Mouse (Mus musculus) forebrain, embryonic 15.5 days (tissue): ENCODE data around the gene A830018L16Rik. TPM values are rescaled to one million over a fixed set of nuclear protein-coding genes. Genes with fewer than 3 reads are reported as not detected.
A peak's percentile ranks its signal among the peaks of the same experiment; 100 is the strongest.

ENCODE experiments used
- ATAC-seq: fragments of 200-750 bp; cut with Nextera tagmentation; replicated peaks from 2 replicates; pipeline ENCODE4 v1.8.0; 2017; ENCODE audit warnings: mild to moderate bottlenecking, moderate TSS enrichment, moderate library complexity
- H3K27ac ChIP-seq: fragments of 300-500 bp; sonication (generic); replicated peaks from 2 replicates; pipeline ENCODE4 v1.5.1; 2015; ENCODE audit warnings: mild to moderate bottlenecking, inconsistent platforms
- H3K27me3 ChIP-seq: fragments of 300-500 bp; sonication (generic); 2 replicates; pipeline ENCODE4 v1.6.1; 2015; ENCODE audit warnings: inconsistent platforms
- H3K36me3 ChIP-seq: fragments of 300-500 bp; sonication (generic); 2 replicates; pipeline ENCODE4 v1.6.1; 2015; ENCODE audit warnings: mild to moderate bottlenecking, inconsistent platforms
- H3K4me1 ChIP-seq: fragments of 300-500 bp; sonication (generic); 2 replicates; pipeline ENCODE4 v1.6.1; 2015; ENCODE audit warnings: inconsistent platforms
- H3K4me2 ChIP-seq: fragments of 300-500 bp; sonication (generic); replicated peaks from 2 replicates; pipeline ENCODE4 v1.6.1; 2015; ENCODE audit warnings: mild to moderate bottlenecking, inconsistent platforms
- H3K4me3 ChIP-seq: fragments of 300-500 bp; sonication (generic); 2 replicates; pipeline ENCODE4 v1.5.1; 2015; ENCODE audit warnings: mild to moderate bottlenecking, inconsistent platforms
- H3K9ac ChIP-seq: fragments of 300-500 bp; sonication (generic); replicated peaks from 2 replicates; pipeline ENCODE4 v1.6.1; 2015; ENCODE audit warnings: mild to moderate bottlenecking, inconsistent platforms
- H3K9me3 ChIP-seq: fragments of 300-500 bp; sonication (generic); 2 replicates; pipeline ENCODE4 v1.6.1; 2016; ENCODE audit warnings: inconsistent platforms
- WGBS: fragments of 180-500 bp; shearing (Covaris S2); methylation state at CpG from one replicate; pipeline ENCODE4 v1.1.7; 2015; ENCODE audit warnings: mixed read lengths; 5-methylcytosine and 5-hydroxymethylcytosine counted together
- polyA plus RNA-seq: library from polyadenylated mRNA; unstranded; fragments of >200 nt; fragmentation: Nextera tagmentation; extraction: Ambion mirVana; gene quantifications from 2 replicates; pipeline ENCODE4 v1.2.1, GENCODE M21; 2015

Gene A830018L16Rik
- polyA plus RNA-seq, result 4.5 and 7.3 TPM in 2 replicates

GRCm38 (mm10) chr1:11413894-11414556, at the start of gene A830018L16Rik:
Gene A830018L16Rik (plus strand): TSS chr1:11414105.
- peak within 1 kb of the TSS; percentile 90 for H3K4me2 ChIP-seq
- H3K36me3 ChIP-seq, result no peaks in the 10 kb centered on the region
- peak within 1 kb of the TSS; percentile 46 for H3K9ac ChIP-seq
- peak; percentile 98 for ATAC-seq
- H3K27ac ChIP-seq, result peak within 1 kb of the TSS; percentile 54
- H3K27me3 ChIP-seq, result 0 out of 2 replicates have a peak, but pooled peaks cover 4% of the 10 kb centered on the region
- H3K4me1 ChIP-seq, result peaks cover 8% of the 10 kb centered on the region
- H3K9me3 ChIP-seq, result no peaks in the 10 kb centered on the region
- peak within 1 kb of the TSS; percentile 56 for H3K4me3 ChIP-seq
- WGBS, result under 1% methylated on average over 50 of the region's 50 CpGs

GRCm38 (mm10) chr1:11385846-11386245, 28.1 kb upstream of the A830018L16Rik start:
- H3K9me3 ChIP-seq, result no peaks in the 10 kb centered on the region
- no peak overlapping the region for H3K4me3 ChIP-seq
- 59% methylated on average over 3 of the region's 3 CpGs for WGBS
- no peak overlapping the region for H3K4me2 ChIP-seq
- no peak overlapping the region for H3K9ac ChIP-seq
- no peak for ATAC-seq
- no peaks in the 10 kb centered on the region for H3K4me1 ChIP-seq
- H3K27me3 ChIP-seq, result no peaks in the 10 kb centered on the region
- no peaks in the 10 kb centered on the region for H3K36me3 ChIP-seq
- H3K27ac ChIP-seq, result no peak overlapping the region

GRCm38 (mm10) chr1:11395408-11395807, 18.5 kb upstream of the A830018L16Rik start:
- no peak overlapping the region for H3K4me3 ChIP-seq
- ATAC-seq, result no peak
- WGBS, result 37% methylated on average over 4 of the region's 4 CpGs
- no peaks in the 10 kb centered on the region for H3K36me3 ChIP-seq
- H3K27ac ChIP-seq, result no peak overlapping the region
- H3K4me2 ChIP-seq, result no peak overlapping the region
- no peaks in the 10 kb centered on the region for H3K27me3 ChIP-seq
- no peaks in the 10 kb centered on the region for H3K9me3 ChIP-seq
- H3K4me1 ChIP-seq, result no peaks in the 10 kb centered on the region
- H3K9ac ChIP-seq, result no peak overlapping the region

GRCm38 (mm10) chr1:11395996-11396736, 17.7 kb upstream of the A830018L16Rik start:
- H3K36me3 ChIP-seq, result no peaks in the 10 kb centered on the region
- H3K4me3 ChIP-seq, result no peak overlapping the region
- H3K9ac ChIP-seq, result no peak overlapping the region
- H3K4me1 ChIP-seq, result no peaks in the 10 kb centered on the region
- no peak overlapping the region for H3K4me2 ChIP-seq
- WGBS, result 94% methylated on average over 2 of the region's 2 CpGs
- no peaks in the 10 kb centered on the region for H3K9me3 ChIP-seq
- ATAC-seq, result no peak
- H3K27me3 ChIP-seq, result no peaks in the 10 kb centered on the region
- H3K27ac ChIP-seq, result no peak overlapping the region

- Histone ChIP-seq H3K27ac (no peak overlapping the region), H3K4me1 (no peaks in the 10 kb centered on the region), H3K27me3 (no peaks in the 10 kb centered on the region), H3K9me3 (no peaks in the 10 kb centered on the region), H3K9ac (no peak overlapping the region), H3K36me3 (no peaks in the 10 kb centered on the region), H3K4me3 (no peak overlapping the region), H3K4me2 (no peak overlapping the region)
- WGBS, result 50% methylated on average over 2 of the region's 2 CpGs
- no peak for ATAC-seq
Measured at GRCm38 (mm10) chr1:11401159-11401558, 12.7 kb upstream of the A830018L16Rik start.

- no peaks in the 10 kb centered on the region for H3K4me1 ChIP-seq
- H3K27ac ChIP-seq, result no peak overlapping the region
- no peak for ATAC-seq
- H3K36me3 ChIP-seq, result no peaks in the 10 kb centered on the region
- H3K27me3 ChIP-seq, result no peaks in the 10 kb centered on the region
- no peak overlapping the region for H3K4me2 ChIP-seq
- H3K9me3 ChIP-seq, result no peaks in the 10 kb centered on the region
- H3K4me3 ChIP-seq, result no peak overlapping the region
- H3K9ac ChIP-seq, result no peak overlapping the region
Measured at GRCm38 (mm10) chr1:11405527-11405926, 8.4 kb upstream of the A830018L16Rik start.

GRCm38 (mm10) chr1:11406026-11406425, 7.9 kb upstream of the A830018L16Rik start:
- WGBS, result 86% methylated on average over 3 of the region's 3 CpGs
- no peak for ATAC-seq
- H3K4me3 ChIP-seq, result no peak overlapping the region
- no peaks in the 10 kb centered on the region for H3K4me1 ChIP-seq
- no peak overlapping the region for H3K9ac ChIP-seq
- no peak overlapping the region for H3K4me2 ChIP-seq
- H3K36me3 ChIP-seq, result no peaks in the 10 kb centered on the region
- no peaks in the 10 kb centered on the region for H3K27me3 ChIP-seq
- H3K27ac ChIP-seq, result no peak overlapping the region
- no peaks in the 10 kb centered on the region for H3K9me3 ChIP-seq

- Histone ChIP-seq H3K4me1 (peaks cover 8% of the 10 kb centered on the region), H3K27ac (peak overlapping the region; percentile 54), H3K36me3 (no peaks in the 10 kb centered on the region), H3K4me2 (peak overlapping the region; percentile 90), H3K27me3 (0 out of 2 replicates have a peak, but pooled peaks cover 4% of the 10 kb centered on the region), H3K4me3 (peak overlapping the region; percentile 56), H3K9ac (peak overlapping the region; percentile 46), H3K9me3 (no peaks in the 10 kb centered on the region)
- 3% methylated on average over 9 of the region's 9 CpGs for WGBS
- no peak; the same call in 1 of the 2 replicates for ATAC-seq
Measured at GRCm38 (mm10) chr1:11414560-11414959, 655 bp downstream of the A830018L16Rik start.

GRCm38 (mm10) chr1:11427310-11427709, 13.4 kb downstream of the A830018L16Rik start:
- Histone ChIP-seq H3K4me3 (no peak overlapping the region), H3K9me3 (no peaks in the 10 kb centered on the region), H3K4me1 (no peaks in the 10 kb centered on the region), H3K27ac (no peak overlapping the region), H3K27me3 (no peaks in the 10 kb centered on the region), H3K36me3 (no peaks in the 10 kb centered on the region), H3K9ac (no peak overlapping the region), H3K4me2 (no peak overlapping the region)
- no peak for ATAC-seq
- 68% methylated on average over 1 of the region's 1 CpGs for WGBS

GRCm38 (mm10) chr1:11458353-11458752, 44.4 kb downstream of the A830018L16Rik start:
- Histone ChIP-seq H3K9ac (no peak overlapping the region), H3K27ac (no peak overlapping the region), H3K4me3 (no peak overlapping the region), H3K4me1 (no peaks in the 10 kb centered on the region), H3K9me3 (no peaks in the 10 kb centered on the region), H3K27me3 (no peaks in the 10 kb centered on the region), H3K36me3 (no peaks in the 10 kb centered on the region), H3K4me2 (no peak overlapping the region)
- ATAC-seq, result peak; percentile 80
- WGBS, result 85% methylated on average over 1 of the region's 1 CpGs

GRCm38 (mm10) chr1:11466325-11466724, 52.4 kb downstream of the A830018L16Rik start:
- Histone ChIP-seq H3K36me3 (no peaks in the 10 kb centered on the region), H3K27ac (no peak overlapping the region), H3K4me3 (no peak overlapping the region), H3K4me1 (no peaks in the 10 kb centered on the region), H3K9me3 (no peaks in the 10 kb centered on the region), H3K4me2 (no peak overlapping the region), H3K9ac (no peak overlapping the region), H3K27me3 (no peaks in the 10 kb centered on the region)
- no peak for ATAC-seq
- WGBS, result 73% methylated on average over 1 of the region's 1 CpGs

- no peaks in the 10 kb centered on the region for H3K4me1 ChIP-seq
- H3K27ac ChIP-seq, result no peak overlapping the region
- no peaks in the 10 kb centered on the region for H3K36me3 ChIP-seq
- no peak overlapping the region for H3K4me2 ChIP-seq
- H3K4me3 ChIP-seq, result no peak overlapping the region
- H3K9me3 ChIP-seq, result no peaks in the 10 kb centered on the region
- H3K27me3 ChIP-seq, result no peaks in the 10 kb centered on the region
- 60% methylated on average over 5 of the region's 5 CpGs for WGBS
- no peak overlapping the region for H3K9ac ChIP-seq
- no peak for ATAC-seq
Measured at GRCm38 (mm10) chr1:11467065-11467643, 53.2 kb downstream of the A830018L16Rik start.
